Mouse (Mus musculus) brain, embryonic 14.5 days (tissue): Measurements from ENCODE around the gene Zfp385c.

Experiments
- CTCF ChIP-seq: fragments of 200-500 bp; IDR thresholded peaks from 2 replicates; pipeline ENCODE4 v1.5.1; 2012; ENCODE audit warnings: inconsistent platforms, mild to moderate bottlenecking, moderate library complexity, borderline replicate concordance; ENCODE audit not compliant: insufficient read depth, insufficient read length; ENCODE audit errors: extremely low read depth
- POLR2A ChIP-seq: fragments of 200-500 bp; IDR thresholded peaks from 2 replicates; pipeline ENCODE4 v1.6.1; 2012; ENCODE audit warnings: mild to moderate bottlenecking, inconsistent platforms, borderline replicate concordance; ENCODE audit not compliant: poor library complexity, insufficient read depth, insufficient read length, severe bottlenecking; ENCODE audit errors: extremely low read depth

- TF ChIP-seq CTCF (no peak), POLR2A (no peak)
Observed at GRCm38 (mm10) chr11:100713735-100714533, 21.7 kb upstream of the Zfp385c start, which contains the start of gene Hspb9.
